Mouse (Mus musculus) embryo, embryonic 9.5 days (tissue): Measurements from ENCODE around the gene Cxcr2.

Experiments
- DNase-seq: peaks from one replicate; pipeline ENCODE4 v3.0.0-alpha.2; 2017; ENCODE audit errors: extremely low spot score

The Cxcr2 gene

GRCm38 (mm10) chr1:74153461-74154184 lies at the start of gene Cxcr2:
Gene Cxcr2, plus strand, starts transcription at chr1:74153989.
- no peak for DNase-seq

- DNase-seq: no peak
Measured at GRCm38 (mm10) chr1:74105660-74106059, 48.1 kb upstream of the Cxcr2 start.

- DNase-seq: no peak
Measured at GRCm38 (mm10) chr1:74106214-74106613, 47.6 kb upstream of the Cxcr2 start.

GRCm38 (mm10) chr1:74107931-74108618 lies 45.7 kb upstream of the Cxcr2 start:
- no peak for DNase-seq

- no peak for DNase-seq
Measured at GRCm38 (mm10) chr1:74109670-74110069, 44.1 kb upstream of the Cxcr2 start.

- peak; percentile 71 for DNase-seq
Measured at GRCm38 (mm10) chr1:74110932-74111695, 42.7 kb upstream of the Cxcr2 start.

GRCm38 (mm10) chr1:74111696-74112030 lies 42.1 kb upstream of the Cxcr2 start:
- no peak for DNase-seq

- no peak for DNase-seq
Measured at GRCm38 (mm10) chr1:74113071-74113470, 40.7 kb upstream of the Cxcr2 start.

GRCm38 (mm10) chr1:74117876-74118275 lies 35.9 kb upstream of the Cxcr2 start:
- no peak for DNase-seq

- no peak for DNase-seq
Measured at GRCm38 (mm10) chr1:74119115-74119514, 34.7 kb upstream of the Cxcr2 start.

GRCm38 (mm10) chr1:74121138-74121537 lies 32.7 kb upstream of the Cxcr2 start:
- DNase-seq: no peak

- DNase-seq: no peak
Measured at GRCm38 (mm10) chr1:74121821-74122576, 31.8 kb upstream of the Cxcr2 start.

GRCm38 (mm10) chr1:74123215-74123614 lies 30.6 kb upstream of the Cxcr2 start:
- DNase-seq: no peak

GRCm38 (mm10) chr1:74124021-74124981 lies 29.5 kb upstream of the Cxcr2 start, which contains the start of gene Tns1:
Gene Tns1, minus strand, starts transcription at chr1:74124449.
- DNase-seq: peak; percentile 58

- peak; percentile 82 for DNase-seq
Measured at GRCm38 (mm10) chr1:74124991-74125552, 28.7 kb upstream of the Cxcr2 start, which contains the start of gene Rufy4. Gene Rufy4, plus strand, starts transcription at chr1:74125541.

- no peak for DNase-seq
Measured at GRCm38 (mm10) chr1:74130883-74131659, 22.7 kb upstream of the Cxcr2 start.

GRCm38 (mm10) chr1:74132011-74132410 lies 21.8 kb upstream of the Cxcr2 start:
- no peak for DNase-seq

GRCm38 (mm10) chr1:74133954-74134353 lies 19.8 kb upstream of the Cxcr2 start:
- DNase-seq: no peak

- no peak for DNase-seq
Measured at GRCm38 (mm10) chr1:74135326-74135950, 18.4 kb upstream of the Cxcr2 start.
